Mouse (Mus musculus): Measurements from ENCODE around the gene C1qtnf1.

DNA sequence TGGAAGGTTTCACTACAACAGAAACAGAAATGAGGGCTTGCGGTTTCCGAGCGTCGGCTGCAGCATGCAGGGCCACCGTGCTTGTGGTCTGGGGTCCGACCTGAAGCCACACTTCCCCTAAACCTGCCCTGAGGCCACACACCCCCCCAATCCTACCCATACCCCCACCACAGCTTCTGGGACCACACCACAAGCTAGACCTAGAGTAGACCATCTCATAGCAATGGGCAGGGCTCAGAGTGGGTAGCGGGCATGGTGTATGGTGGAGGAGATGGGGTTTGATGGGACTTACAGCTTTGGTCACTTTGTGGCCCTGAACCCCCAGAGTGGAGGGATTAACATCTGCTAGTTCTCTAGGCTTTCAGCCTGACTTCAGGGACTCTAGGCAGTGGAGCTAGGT is 63.2 kb downstream of the C1qtnf1 start:
- TF ChIP-seq CTCF (IDR thresholded peaks at IDR 0.05; ENCODE audit: extremely low read depth, insufficient read depth, low read length) = no peak
- TF ChIP-seq POLR2A (IDR thresholded peaks at IDR 0.05; ENCODE audit: extremely low read depth, insufficient read depth, low read length) = no peak
